Mouse (Mus musculus): Measurements from ENCODE around the gene Erg.

- peak; percentile 87 for TF ChIP-seq CTCF (IDR thresholded peaks at IDR 0.05; ENCODE audit: borderline replicate concordance, insufficient read depth, low read depth, low read length)
- TF ChIP-seq POLR2A (IDR thresholded peaks at IDR 0.05; ENCODE audit: borderline replicate concordance, insufficient read depth, low read length): no peak
Measured at GRCm38 (mm10) chr16:95350499-95350898, 235.9 kb downstream of the Erg start.
